Mouse (Mus musculus): Measurements from ENCODE around the gene Lrrc7.

Gene Lrrc7

GRCm38 (mm10) chr3:158061811-158062523 is 500.1 kb downstream of the Lrrc7 start:
- DNase-seq = no peak

GRCm38 (mm10) chr3:158060621-158061291 is 501.3 kb downstream of the Lrrc7 start:
- no peak for DNase-seq

- DNase-seq = no peak
Measured at GRCm38 (mm10) chr3:158049508-158049907, 512.5 kb downstream of the Lrrc7 start.

GRCm38 (mm10) chr3:158040755-158041154 is 521.3 kb downstream of the Lrrc7 start:
- no peak for DNase-seq

- DNase-seq = no peak
Measured at GRCm38 (mm10) chr3:158038106-158038505, 523.9 kb downstream of the Lrrc7 start.

GRCm38 (mm10) chr3:158036329-158036988 is 525.6 kb downstream of the Lrrc7 start, which contains the start of the genes Srsf11 and Lrrc40:
Gene Srsf11, minus strand, starts transcription at chr3:158036639.
Gene Lrrc40, plus strand, starts transcription at chr3:158036662.
- DNase-seq = peak; percentile 94

- no peak for DNase-seq
Measured at GRCm38 (mm10) chr3:158035866-158036265, 526.2 kb downstream of the Lrrc7 start.

All from thymus, postnatal 25 days (tissue).